Mouse (Mus musculus): Measurements from ENCODE around the gene Dpp8.

Dpp8 gene

DNA sequence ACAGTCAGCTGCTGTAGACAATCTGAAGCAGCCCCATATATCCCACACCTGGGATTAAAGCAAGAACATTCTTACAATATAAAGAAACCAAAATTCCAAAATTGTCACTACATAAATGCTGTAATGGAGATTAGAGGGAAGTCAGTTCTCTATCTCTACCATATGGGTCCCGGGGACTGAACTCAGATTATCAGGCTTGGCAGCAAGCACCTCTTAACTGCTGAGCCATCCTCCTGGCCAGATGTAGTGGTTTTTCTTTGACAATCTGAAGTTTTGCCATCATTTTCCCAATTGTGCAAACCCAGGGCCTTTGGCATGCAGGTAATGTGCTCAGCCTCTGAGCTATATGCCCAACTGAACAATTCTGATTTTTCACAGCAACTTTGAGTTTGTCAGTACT lies 53.1 kb downstream of the Dpp8 start:
- DNase-seq (ENCODE audit: low read depth, low spot score): no peak

DNA sequence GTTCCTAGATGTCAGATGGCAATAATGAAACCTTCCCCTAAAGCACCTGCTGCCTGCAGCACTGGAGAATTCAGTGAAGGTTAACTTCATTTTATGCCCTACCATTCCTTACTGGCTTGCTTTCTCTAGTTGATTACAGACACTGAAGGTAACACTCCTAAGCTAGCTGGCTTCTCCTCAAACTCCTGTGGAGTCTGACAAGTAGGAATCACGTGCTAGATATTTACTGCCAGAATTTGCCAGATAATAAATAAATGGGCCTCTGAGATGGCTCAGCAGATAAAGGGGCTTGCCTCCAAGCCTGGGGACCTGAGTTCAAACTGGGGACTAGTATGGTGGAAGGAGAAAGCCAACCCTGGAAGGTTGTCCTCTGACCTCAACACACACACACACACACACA lies 54.6 kb downstream of the Dpp8 start:
- DNase-seq (ENCODE audit: low read depth, low spot score): no peak

DNA sequence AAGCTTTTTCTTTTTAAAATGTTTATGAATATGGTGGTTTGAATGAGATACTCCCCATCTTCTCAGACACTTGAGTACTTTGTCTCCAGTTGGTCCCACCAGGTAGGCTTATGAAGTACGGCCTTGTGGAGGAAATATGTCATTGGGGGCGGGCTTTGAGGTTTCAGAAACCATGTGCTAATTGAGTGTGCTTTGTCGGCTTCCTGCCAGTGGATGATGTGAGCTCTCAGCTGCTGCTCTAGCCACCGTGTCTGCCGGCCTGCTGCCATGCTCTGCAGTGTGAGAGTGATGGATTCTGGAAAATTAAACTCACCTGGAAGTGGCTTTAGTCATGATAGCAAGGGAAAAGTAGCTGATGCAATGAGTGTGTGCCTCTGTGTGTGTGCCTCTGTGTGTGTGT lies 55.3 kb downstream of the Dpp8 start:
- no peak for DNase-seq (ENCODE audit: low read depth, low spot score)

DNA sequence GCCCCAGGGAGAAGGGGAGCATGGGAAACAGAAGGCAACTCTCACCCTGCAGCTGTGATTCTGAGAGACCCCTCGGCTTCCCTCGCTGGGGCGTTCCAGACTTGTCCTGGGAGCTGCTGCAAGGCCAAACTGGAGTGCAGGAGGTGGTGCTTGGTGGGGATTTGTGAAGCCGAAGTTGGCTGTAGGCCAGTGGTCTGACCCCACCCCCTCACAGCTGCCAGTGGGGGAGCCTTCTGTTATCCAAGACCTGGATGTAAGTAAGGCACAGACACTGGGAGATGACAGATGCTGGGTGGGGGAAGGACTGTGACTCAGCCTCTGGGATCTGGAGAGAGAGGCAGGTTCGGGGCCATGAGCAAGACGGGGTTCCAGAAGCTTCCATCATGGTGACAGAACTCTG lies 62.0 kb downstream of the Dpp8 start:
- DNase-seq (ENCODE audit: low read depth, low spot score): no peak

DNA sequence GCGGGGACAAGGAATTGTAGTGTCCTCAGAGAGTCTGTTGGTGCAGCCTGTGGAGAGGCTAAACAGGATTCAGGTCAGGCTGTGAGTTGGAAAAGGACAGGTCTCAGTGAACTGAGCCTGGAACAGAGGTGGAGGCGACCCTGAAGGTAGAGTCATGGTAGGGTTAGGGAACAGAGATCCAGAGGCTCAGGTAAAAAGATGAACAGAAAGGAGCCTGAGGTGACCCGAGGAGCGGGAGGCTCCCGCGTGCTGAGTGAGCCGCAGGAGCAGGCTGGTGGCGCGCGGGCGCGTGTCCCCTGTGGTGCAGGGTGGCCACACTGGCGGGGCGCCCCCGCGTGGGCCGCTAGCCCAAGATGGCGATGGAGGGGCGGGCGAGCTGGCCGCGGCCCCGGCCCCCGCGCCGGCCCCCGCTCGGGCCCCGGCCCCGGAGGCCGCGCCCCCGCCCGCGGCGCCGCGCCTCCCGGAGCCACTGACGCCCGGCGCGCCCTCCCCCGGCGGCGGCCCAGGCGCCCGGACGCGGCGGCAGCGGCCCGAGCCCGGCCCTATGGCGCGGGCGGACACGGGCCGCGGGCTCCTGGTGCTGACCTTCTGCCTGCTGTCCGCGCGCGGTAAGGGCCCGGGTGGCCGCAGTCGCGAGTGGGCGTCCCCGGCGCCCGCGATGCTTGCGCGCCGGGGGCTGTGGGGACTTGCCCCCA lies 68.9 kb downstream of the Dpp8 start, which contains the start of gene Igdcc4:
TSS of gene Igdcc4 (plus strand) at position 496 of the 695 bp plus-strand sequence.
- no peak for DNase-seq (ENCODE audit: low read depth, low spot score)

DNA sequence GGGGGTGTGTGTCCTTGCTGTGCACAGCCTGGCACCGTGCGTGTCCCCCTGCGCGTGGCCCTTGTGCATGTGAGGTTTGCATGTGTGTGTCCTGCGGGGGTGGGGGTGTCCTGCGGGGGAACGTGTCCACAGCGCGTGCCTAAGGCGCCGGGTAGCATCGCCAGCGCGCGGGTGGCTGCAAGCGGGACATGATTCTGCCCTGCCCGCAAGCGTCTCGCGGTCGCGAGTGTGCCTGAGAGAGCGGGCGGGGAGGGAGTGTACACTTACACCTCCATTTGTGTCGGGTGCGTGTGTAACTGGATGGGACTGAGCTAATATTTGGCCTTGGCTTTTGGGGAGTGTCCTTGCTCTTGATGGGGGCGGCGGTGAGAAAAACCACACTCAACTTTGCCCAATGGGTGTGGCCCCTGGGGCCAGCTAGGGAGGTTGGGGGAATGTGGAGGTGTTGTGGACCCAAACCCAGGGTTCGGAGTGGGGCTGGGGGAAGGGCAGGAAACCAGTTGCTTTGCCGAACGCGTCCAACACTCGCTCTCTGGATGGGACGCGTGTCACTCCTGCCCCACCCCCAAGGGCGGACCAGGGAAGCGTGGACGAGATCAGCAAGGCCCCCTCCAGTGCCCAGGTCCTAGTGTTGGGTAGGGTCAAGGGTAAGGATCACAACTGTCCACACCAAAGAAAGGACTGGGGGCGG lies 69.6 kb downstream of the Dpp8 start:
- no peak for DNase-seq (ENCODE audit: low read depth, low spot score)

DNA sequence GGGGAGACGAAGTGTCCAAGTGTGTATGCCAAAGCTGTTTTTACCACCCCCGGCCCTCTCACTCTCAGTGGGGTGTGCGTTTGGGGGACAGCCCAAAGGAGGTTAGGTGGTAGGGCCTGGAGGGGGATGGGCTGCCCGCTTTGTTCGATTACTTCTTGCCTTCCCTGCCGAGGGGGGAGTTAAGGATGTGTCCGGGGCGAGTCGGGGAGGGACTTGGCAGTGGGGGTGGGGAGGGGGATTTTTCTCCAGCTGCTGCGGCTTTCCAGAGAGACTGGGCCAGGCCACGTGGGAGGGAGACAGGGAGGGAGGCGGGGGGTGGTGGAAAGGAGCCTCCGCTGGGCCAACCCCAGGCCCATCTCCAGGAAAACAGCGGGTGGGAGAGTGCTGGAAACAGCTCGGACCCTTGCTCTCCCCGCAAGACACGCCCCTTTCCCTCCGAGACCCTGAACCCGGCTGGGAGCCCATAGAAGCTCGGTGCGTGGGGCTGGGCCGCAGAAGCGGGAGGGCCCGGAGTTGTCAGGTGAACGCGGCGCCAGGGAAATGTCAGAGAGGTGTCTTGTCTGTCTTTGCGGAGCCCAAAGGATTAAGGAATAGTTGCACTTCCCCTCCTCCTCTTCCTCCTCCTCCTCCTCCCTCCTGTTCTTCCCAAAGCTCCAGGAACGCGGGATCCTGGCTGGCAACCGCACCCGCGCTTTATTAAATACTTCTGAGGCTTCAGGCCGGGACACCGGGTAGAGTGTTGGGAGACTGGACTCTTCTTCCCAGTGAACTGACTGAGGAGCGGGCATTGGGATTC lies 70.4 kb downstream of the Dpp8 start:
- DNase-seq (ENCODE audit: low read depth, low spot score): peak; percentile 57

DNA sequence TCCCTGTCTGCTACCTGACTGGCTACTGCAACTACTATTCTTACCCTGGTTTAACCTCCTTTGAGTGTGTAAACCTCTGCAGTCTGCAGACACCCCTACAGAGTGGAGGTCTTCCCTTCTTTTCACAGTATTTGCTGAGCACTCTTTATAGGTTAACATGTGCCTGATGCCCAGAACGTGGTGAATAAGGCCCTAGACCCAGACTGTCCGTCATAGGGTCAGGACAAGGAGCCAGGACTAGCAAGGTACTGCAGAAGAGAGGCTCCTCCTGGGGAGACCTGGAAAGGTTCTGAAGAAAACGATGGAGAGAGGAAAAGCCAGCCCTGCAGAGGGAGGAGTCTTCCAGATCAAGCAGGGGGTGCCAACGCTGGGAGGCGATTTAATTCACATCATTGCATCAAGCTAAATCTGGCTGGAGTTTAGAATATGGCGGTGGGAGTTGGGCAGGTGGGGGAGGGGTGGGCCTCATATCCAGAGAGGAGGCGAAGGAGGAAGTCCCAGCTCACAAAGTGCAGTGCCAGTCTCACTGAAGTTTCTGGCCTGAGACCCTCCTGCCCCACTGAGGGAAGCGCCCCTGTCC lies 71.0 kb downstream of the Dpp8 start:
- DNase-seq (ENCODE audit: low read depth, low spot score): no peak

DNA sequence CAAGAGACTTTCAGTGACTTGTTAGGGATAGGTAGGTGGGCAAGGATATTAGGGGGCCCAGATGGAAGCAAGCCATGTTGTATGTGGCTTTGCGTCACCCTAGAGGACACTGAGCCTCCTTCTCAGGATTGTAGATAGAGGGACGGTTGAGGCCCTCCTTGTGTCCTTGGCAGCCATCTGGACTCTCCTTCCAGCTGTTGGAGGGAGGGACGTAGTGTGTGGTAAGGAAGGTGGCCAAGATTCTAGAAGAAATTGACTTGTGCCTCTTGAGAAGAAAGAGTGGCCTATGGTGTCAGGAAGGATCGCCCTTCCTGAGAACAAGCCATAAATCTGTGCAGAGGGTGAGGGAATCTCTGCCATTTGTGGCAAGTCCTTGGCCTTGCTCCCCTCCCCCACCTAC lies 74.6 kb downstream of the Dpp8 start:
- no peak for DNase-seq (ENCODE audit: low read depth, low spot score)

DNA sequence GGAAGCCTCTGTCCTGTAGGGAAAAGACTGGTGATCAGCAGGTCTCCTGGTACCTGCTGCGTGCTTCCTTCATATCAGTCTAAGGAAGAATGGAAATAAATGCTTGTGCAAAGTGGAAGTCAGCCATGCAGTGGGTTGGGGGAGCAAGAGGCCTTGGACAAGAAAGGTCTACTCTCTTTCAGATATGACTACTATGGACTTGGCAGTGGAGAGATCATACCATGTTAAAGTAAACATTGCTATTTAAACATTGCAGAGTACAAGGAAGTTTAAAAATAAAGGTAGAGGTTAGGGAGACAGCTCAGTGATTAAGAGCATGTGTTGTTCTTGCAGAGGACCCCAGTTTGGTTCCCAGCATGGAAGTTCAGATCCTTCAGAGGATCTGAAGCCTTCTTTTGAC lies 75.7 kb downstream of the Dpp8 start:
- DNase-seq (ENCODE audit: low read depth, low spot score): no peak

DNA sequence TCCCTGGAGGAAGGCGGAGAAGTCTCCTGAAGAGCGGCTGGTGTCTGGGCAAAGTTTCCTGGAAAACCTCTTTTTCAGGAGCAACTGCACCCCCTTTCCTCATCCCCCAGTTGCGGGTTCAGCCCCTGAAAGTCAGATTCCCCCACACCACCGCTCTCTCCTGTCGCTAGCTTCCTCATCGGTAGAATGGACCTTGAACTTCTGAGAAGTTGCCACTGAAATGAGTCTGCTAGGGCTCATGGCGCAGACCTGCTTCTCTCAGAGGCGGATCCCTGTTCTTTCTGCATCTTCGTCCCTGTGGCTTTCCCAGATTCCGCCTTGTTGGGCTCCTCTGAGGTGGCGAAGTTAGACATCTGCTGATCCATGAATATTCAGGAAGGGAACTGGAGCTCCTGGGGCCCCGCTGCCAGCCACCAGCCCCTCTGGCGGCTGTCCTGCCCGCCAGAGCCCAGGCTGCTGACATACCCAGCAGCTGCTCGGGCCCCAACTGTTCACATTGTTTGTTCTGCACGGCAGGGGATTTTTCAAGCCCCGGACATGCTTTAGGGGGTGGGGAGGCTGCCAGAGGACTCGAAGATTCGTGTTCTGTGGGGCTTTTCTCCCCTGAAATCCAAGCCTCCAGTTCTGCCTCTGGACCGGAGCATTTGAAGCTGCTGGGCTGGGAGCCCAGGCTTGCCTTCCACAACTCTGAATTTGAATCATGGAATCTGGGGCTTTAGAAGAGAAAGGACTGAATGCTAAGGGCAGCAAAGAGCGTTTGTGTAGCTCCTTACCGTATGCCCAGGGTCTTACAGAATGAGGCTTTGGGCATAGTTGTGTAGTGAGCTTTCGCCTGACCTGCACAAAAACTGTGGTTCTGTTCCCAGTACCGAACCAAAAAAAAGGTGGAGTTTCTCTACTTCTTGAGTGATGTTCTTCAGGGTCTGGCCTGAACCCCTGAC lies 77.2 kb downstream of the Dpp8 start:
- no peak for DNase-seq (ENCODE audit: low read depth, low spot score)

DNA sequence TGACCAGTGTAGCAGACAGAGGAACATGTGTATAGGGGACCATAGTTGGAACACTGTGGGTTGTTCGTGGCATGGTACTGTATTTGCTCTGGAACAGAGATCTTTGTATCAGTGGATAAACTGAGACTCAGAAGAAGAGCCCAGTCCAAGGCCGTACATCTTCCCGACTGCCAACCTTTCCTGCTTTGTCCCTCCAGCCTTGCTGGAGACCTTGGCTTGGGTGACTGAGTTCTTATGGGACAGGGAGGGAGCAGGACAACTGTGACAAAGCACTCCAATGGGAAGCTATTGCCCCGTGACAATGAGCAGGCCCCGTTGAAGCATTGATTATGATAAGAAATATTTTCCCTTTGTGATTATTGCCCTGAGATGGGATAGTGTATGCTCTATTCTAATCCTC lies 79.5 kb downstream of the Dpp8 start:
- no peak for DNase-seq (ENCODE audit: low read depth, low spot score)

DNA sequence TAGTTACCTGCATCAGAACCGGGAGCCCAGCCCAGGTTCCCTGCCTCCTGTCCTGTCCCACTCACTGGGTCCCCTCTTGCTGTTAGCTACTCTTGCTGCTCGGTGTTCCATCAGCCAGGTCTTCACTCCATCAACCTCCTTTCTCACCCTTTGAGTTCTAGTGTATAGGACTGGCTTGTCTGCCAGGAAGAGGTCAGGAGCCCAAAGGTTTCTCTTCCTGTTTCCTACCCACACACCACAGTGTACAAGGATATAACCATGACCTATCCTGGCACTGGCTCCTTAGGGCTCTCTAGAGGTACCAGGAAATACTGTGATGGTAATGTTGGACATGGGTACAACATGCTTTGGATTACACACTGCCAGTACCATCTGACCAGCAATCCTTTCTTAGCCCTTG lies 81.5 kb downstream of the Dpp8 start:
- no peak for DNase-seq (ENCODE audit: low read depth, low spot score)

DNA sequence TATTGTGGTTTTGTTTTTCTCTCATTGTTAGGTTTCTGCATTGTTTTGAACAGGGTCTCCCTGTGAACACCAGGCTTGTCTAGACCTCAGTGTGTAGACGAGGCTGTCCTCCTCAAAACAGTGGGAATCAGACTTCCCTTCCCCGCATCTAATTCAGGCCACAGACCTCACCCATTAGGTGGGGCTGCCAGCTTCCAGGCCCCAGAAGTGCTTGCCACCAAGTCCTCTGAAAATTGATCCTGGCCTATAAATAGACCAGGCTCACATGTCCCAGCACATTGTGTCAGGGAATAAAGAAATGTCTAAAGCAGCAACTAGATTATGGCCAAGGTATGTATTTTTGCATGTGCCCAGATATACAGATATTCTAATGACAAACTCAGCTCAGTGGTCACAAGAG lies 83.7 kb downstream of the Dpp8 start:
- DNase-seq (ENCODE audit: low read depth, low spot score): no peak

DNA sequence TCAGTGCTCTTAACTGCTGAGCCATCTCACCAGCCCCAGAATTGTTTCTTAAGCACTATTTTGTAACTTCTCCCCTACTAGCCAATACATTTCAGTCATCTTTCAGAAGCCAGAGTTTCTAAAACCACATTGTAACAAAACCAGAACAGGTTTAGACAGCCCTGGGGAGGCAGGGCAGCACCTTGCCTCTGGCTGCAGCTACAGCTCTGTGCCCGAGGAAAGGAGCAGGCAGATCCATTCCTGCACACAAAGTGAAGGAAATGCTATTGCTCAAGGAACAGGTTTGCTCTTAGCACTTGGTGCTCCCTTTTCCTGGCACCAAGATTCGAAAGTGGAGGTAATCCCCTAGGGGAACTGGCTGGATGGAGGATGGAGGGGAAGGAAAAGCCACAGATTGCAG lies 85.3 kb downstream of the Dpp8 start:
- no peak for DNase-seq (ENCODE audit: low read depth, low spot score)

DNA sequence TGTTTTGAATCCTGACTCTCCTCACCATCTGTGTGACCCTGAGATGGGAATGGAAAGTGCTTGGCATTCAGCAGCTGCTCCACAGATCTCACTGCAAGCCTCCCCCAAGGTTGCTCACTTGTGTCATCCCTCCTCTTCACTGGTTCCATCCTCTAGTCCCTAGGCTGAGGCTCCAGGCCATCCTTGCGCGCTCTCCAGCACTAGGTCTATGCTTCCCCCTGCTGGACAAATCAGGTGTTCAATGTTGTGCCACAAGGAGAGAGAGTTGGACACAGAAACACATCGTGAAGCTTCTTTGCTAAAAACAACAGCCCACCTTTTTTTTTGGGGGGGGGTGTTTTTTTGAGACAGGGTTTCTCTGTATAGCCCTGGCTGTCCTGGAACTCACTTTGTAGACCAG lies 88.7 kb downstream of the Dpp8 start:
- no peak for DNase-seq (ENCODE audit: low read depth, low spot score)

DNA sequence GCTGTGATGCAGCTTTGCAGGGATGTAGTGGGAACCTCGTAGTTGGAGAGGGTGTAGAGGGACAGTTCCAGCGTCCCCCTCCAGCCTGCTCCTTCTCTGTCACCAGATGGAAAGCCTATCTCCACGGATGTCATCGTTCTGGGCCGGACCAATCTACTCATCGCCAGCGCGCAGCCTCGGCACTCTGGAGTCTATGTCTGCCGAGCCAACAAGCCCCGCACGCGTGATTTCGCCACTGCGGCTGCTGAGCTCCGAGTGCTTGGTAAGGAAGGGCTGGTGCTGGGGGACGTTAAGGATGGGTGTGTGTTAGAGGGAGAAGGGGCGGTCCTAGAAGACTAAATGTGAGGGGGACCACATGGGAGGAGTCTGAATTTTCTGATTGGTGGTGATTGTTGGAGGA lies 90.3 kb downstream of the Dpp8 start:
- no peak for DNase-seq (ENCODE audit: low read depth, low spot score)

DNA sequence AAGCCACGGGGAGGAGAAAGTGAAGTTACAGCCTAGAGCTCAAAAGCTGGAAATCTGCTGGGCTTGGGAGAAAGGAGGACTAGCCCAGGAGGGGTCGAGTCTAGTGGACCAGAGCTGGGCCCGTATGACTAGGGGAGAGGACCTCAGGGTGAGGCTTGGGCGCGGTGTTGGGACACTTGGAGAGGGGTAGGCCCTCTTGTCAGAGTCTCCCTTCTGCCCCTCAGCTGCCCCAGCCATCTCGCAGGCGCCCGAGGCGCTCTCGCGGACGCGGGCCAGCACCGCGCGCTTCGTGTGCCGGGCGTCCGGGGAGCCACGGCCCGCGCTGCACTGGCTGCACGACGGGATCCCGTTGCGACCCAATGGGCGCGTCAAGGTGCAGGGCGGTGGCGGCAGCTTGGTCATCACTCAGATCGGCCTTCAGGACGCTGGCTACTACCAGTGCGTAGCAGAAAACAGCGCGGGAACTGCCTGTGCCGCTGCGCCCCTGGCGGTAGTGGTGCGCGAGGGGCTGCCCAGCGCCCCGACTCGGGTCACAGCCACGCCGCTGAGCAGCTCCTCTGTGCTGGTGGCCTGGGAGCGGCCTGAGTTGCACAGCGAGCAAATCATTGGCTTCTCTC lies 91.4 kb downstream of the Dpp8 start:
- DNase-seq (ENCODE audit: low read depth, low spot score): no peak

DNA sequence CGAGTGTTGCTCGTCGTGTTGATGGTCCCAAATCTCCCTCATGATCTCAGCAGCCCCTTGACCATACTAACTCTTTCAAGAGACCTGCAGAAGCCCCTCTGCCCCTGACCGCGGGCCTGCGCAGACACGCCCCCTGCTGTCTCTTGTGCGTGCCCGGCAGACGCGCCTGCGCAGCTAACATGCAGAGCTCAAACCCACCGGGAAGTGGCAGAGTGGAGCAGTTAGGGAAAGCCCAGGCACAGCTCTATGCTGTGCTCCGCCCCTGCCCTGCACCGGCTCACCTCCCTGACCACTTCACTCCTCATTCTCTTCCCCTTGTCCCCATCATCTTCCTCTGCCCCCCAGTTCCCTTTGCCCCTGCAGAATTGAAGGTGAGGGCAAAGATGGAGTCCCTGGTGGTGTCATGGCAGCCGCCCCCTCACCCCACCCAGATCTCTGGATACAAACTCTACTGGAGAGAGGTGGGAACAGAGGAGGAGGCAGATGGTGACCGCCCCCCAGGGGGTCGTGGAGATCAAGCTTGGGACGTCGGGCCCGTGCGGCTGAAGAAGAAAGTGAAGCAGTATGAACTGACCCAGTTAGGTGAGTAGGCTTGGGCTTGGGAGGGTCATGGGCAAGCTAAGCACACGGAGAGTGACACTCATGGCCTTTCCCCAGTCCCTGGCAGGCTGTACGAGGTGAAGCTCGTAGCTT lies 96.1 kb downstream of the Dpp8 start:
- peak; percentile 56 for DNase-seq (ENCODE audit: low read depth, low spot score)

DNA sequence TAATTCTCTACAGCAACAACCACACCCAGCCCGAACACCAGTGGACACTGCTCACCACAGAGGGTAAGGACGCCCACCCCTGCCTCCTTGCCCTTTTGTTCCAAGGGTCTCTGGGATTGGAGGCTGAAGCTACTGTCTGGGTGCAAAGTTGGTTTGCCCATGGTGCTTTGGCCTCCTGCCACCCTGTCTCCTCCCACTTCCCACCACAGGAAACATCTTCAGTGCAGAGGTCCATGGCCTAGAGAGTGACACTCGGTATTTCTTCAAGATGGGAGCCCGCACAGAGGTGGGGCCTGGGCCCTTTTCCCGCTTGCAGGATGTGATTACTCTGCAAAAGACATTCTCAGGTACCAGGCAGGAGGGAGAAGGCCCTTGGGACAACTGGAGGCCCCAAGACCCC lies 99.5 kb downstream of the Dpp8 start:
- DNase-seq (ENCODE audit: low read depth, low spot score): no peak

All from embryo, embryonic 11.5 days (tissue).